Mouse (Mus musculus) forebrain, embryonic 15.5 days (tissue): ENCODE data around the gene Ubl3. TPM values are rescaled to one million over a fixed set of nuclear protein-coding genes. Genes with fewer than 3 reads are reported as not detected.

Source experiments
- ATAC-seq: fragments of 200-750 bp; cut with Nextera tagmentation; replicated peaks from 2 replicates; pipeline ENCODE4 v1.8.0; 2017; ENCODE audit warnings: mild to moderate bottlenecking, moderate TSS enrichment, moderate library complexity
- H3K27ac ChIP-seq: fragments of 300-500 bp; sonication (generic); replicated peaks from 2 replicates; pipeline ENCODE4 v1.5.1; 2015; ENCODE audit warnings: mild to moderate bottlenecking, inconsistent platforms
- H3K27me3 ChIP-seq: fragments of 300-500 bp; sonication (generic); 2 replicates; pipeline ENCODE4 v1.6.1; 2015; ENCODE audit warnings: inconsistent platforms
- H3K36me3 ChIP-seq: fragments of 300-500 bp; sonication (generic); 2 replicates; pipeline ENCODE4 v1.6.1; 2015; ENCODE audit warnings: mild to moderate bottlenecking, inconsistent platforms
- H3K4me1 ChIP-seq: fragments of 300-500 bp; sonication (generic); 2 replicates; pipeline ENCODE4 v1.6.1; 2015; ENCODE audit warnings: inconsistent platforms
- H3K4me2 ChIP-seq: fragments of 300-500 bp; sonication (generic); replicated peaks from 2 replicates; pipeline ENCODE4 v1.6.1; 2015; ENCODE audit warnings: mild to moderate bottlenecking, inconsistent platforms
- H3K4me3 ChIP-seq: fragments of 300-500 bp; sonication (generic); 2 replicates; pipeline ENCODE4 v1.5.1; 2015; ENCODE audit warnings: mild to moderate bottlenecking, inconsistent platforms
- H3K9ac ChIP-seq: fragments of 300-500 bp; sonication (generic); replicated peaks from 2 replicates; pipeline ENCODE4 v1.6.1; 2015; ENCODE audit warnings: mild to moderate bottlenecking, inconsistent platforms
- H3K9me3 ChIP-seq: fragments of 300-500 bp; sonication (generic); 2 replicates; pipeline ENCODE4 v1.6.1; 2016; ENCODE audit warnings: inconsistent platforms
- WGBS: fragments of 180-500 bp; shearing (Covaris S2); methylation state at CpG from one replicate; pipeline ENCODE4 v1.1.7; 2015; ENCODE audit warnings: mixed read lengths; 5-methylcytosine and 5-hydroxymethylcytosine counted together
- polyA plus RNA-seq: library from polyadenylated mRNA; unstranded; fragments of >200 nt; fragmentation: Nextera tagmentation; extraction: Ambion mirVana; gene quantifications from 2 replicates; pipeline ENCODE4 v1.2.1, GENCODE M21; 2015

Ubl3 gene
- polyA plus RNA-seq, 1 experiment from 2014 or later, result 91.1 TPM

DNA sequence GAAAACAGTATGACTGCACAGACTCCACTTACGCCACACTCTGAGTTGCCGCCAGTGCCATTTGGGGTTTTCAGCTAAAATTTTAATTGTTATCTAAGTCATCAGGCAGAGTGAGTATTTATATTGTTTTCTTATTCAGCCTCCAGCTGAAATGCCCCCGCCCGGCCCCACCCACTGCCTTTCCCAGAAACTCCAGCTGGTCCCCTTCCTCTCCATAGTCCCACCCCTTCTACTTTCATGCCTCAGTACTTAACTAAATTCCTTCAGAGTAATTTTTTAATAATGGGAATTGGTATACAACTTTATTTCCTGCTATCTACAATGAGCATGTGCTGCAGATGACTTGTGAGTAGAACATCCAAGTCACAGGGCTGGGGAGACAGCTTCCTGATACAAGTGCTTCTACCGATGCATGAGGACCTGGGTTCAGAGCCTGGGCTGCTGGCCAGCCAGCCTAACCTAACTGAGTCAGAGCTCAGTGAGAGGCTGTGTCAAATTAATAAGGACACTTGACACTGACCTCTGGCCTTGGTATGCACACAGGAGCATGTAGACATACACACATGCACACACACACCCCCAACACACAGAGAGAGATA is 40.4 kb downstream of the Ubl3 start:
- WGBS, result 84% methylated on average over 5 of the region's 5 CpGs
- ATAC-seq, result no peak
- no peak overlapping the region for H3K4me2 ChIP-seq
- H3K9me3 ChIP-seq, result no peaks in the 10 kb centered on the region
- no peaks in the 10 kb centered on the region for H3K27me3 ChIP-seq
- no peak overlapping the region for H3K27ac ChIP-seq
- H3K9ac ChIP-seq, result no peak overlapping the region
- H3K4me1 ChIP-seq, result no peaks in the 10 kb centered on the region
- H3K36me3 ChIP-seq, result peaks cover 17% of the 10 kb centered on the region
- no peak overlapping the region for H3K4me3 ChIP-seq

- H3K4me3 ChIP-seq, result no peak overlapping the region
- H3K9me3 ChIP-seq, result no peaks in the 10 kb centered on the region
- no peak overlapping the region for H3K9ac ChIP-seq
- no peak overlapping the region for H3K27ac ChIP-seq
- 90% methylated on average over 2 of the region's 2 CpGs for WGBS
- ATAC-seq, result no peak
- peaks cover 29% of the 10 kb centered on the region for H3K36me3 ChIP-seq
- H3K4me1 ChIP-seq, result no peaks in the 10 kb centered on the region
- no peaks in the 10 kb centered on the region for H3K27me3 ChIP-seq
- no peak overlapping the region for H3K4me2 ChIP-seq
Observed at GRCm38 (mm10) chr5:148510265-148510664, 42.3 kb downstream of the Ubl3 start.

DNA sequence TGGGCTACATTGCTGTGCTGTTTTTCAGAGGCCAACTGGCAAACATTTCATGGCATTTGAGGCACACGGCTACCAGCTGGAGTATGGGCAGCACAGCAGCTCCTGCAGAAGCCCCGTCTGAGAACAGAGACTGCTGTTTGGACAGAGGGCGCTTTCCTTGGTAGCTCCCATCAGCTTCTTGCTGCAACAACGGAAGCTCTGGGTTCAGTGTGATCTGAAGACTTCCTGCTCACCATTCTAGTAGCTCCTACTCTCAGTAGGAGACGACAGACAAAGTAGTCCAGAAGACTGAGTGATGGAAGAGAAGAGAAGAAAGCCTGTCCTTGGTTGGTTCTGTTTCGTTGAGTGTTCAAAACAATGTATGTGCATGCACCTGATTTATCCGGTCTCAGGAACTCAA is 42.9 kb downstream of the Ubl3 start:
- Histone ChIP-seq H3K4me2 (no peak overlapping the region), H3K9me3 (no peaks in the 10 kb centered on the region), H3K4me1 (no peaks in the 10 kb centered on the region), H3K27ac (no peak overlapping the region), H3K9ac (no peak overlapping the region), H3K4me3 (no peak overlapping the region), H3K27me3 (no peaks in the 10 kb centered on the region), H3K36me3 (peaks cover 32% of the 10 kb centered on the region)
- ATAC-seq, result no peak
- WGBS, result 83% methylated on average over 7 of the region's 7 CpGs

- no peak overlapping the region for H3K27ac ChIP-seq
Observed at GRCm38 (mm10) chr5:148508901-148509604, 43.5 kb downstream of the Ubl3 start.

DNA sequence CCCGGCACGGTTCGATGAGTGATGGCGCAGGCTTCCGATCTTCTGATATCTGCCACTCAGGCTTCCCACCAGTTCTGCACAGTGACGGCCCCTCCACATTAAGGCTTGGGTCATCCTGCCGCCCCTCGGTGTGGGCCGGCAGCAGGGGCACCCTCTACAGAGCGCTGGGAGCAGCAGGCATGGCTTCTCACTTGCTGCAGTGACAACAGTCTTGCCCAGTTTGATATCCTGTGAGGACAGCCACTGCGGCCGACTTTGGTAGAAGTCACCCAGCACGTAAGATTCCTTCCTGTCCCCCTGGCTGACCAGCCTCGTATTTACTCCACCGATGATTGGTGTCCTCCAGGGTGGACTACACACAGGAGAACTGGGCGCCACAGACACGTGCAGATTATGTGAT is 47.2 kb downstream of the Ubl3 start:
- Histone ChIP-seq H3K27ac (no peak overlapping the region), H3K27me3 (no peaks in the 10 kb centered on the region), H3K4me2 (no peak overlapping the region), H3K4me1 (no peaks in the 10 kb centered on the region), H3K4me3 (no peak overlapping the region), H3K9me3 (no peaks in the 10 kb centered on the region), H3K36me3 (peaks cover 33% of the 10 kb centered on the region), H3K9ac (no peak overlapping the region)
- 91% methylated on average over 17 of the region's 17 CpGs for WGBS
- no peak for ATAC-seq

More at GRCm38 (mm10) chr5:148508901-148509604, 43.5 kb downstream of the Ubl3 start:
- no peak overlapping the region for H3K9ac ChIP-seq
- H3K27me3 ChIP-seq, result no peaks in the 10 kb centered on the region
- H3K36me3 ChIP-seq, result peaks cover 33% of the 10 kb centered on the region
- no peaks in the 10 kb centered on the region for H3K4me1 ChIP-seq
- no peak overlapping the region for H3K4me2 ChIP-seq
- ATAC-seq, result no peak
- no peak overlapping the region for H3K4me3 ChIP-seq
- WGBS, result 87% methylated on average over 11 of the region's 11 CpGs
- H3K9me3 ChIP-seq, result no peaks in the 10 kb centered on the region

- Histone ChIP-seq H3K27ac (no peak overlapping the region), H3K4me2 (no peak overlapping the region), H3K36me3 (peaks cover 16% of the 10 kb centered on the region; the same call in 1 of the 2 replicates), H3K27me3 (no peaks in the 10 kb centered on the region), H3K4me1 (no peaks in the 10 kb centered on the region), H3K4me3 (no peak overlapping the region), H3K9ac (no peak overlapping the region), H3K9me3 (no peaks in the 10 kb centered on the region)
- 95% methylated on average over 6 of the region's 6 CpGs for WGBS
- ATAC-seq, result no peak
Observed at GRCm38 (mm10) chr5:148502237-148502636, 50.4 kb downstream of the Ubl3 start.

- no peaks in the 10 kb centered on the region for H3K27me3 ChIP-seq
- 95% methylated on average over 6 of the region's 6 CpGs for WGBS
- no peak overlapping the region for H3K27ac ChIP-seq
- no peaks in the 10 kb centered on the region for H3K4me1 ChIP-seq
- no peaks in the 10 kb centered on the region for H3K9me3 ChIP-seq
- no peak overlapping the region for H3K9ac ChIP-seq
- ATAC-seq, result no peak
- no peak overlapping the region for H3K4me3 ChIP-seq
- peaks cover 14% of the 10 kb centered on the region; the same call in 1 of the 2 replicates for H3K36me3 ChIP-seq
- H3K4me2 ChIP-seq, result no peak overlapping the region
Observed at GRCm38 (mm10) chr5:148501228-148501957, 51.2 kb downstream of the Ubl3 start.

DNA sequence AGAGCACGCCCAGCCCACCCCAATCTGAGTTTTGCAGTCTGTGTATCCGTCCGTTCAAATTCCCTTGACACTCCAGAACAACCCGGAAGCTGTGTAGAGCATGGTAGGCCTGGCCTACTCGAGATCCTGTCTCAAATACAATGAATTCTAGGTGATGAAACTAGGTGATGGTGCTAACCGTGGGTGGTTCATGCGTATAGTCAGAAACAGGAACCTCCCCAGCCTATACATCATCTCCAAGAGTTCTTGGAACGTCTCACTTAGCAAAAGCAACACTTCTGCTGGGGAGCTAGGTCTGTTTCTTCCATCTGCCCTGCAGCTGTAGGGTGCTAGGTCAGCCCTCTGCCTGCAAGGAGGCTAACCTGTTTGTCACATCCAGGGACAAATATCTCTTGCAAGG is 52.1 kb downstream of the Ubl3 start:
- H3K9ac ChIP-seq, result no peak overlapping the region
- H3K4me3 ChIP-seq, result no peak overlapping the region
- no peaks in the 10 kb centered on the region for H3K27me3 ChIP-seq
- no peak overlapping the region for H3K4me2 ChIP-seq
- H3K36me3 ChIP-seq, result peaks cover 6% of the 10 kb centered on the region; the same call in 1 of the 2 replicates
- no peaks in the 10 kb centered on the region for H3K4me1 ChIP-seq
- no peak for ATAC-seq
- no peaks in the 10 kb centered on the region for H3K9me3 ChIP-seq
- WGBS, result 94% methylated on average over 8 of the region's 8 CpGs
- H3K27ac ChIP-seq, result no peak overlapping the region

DNA sequence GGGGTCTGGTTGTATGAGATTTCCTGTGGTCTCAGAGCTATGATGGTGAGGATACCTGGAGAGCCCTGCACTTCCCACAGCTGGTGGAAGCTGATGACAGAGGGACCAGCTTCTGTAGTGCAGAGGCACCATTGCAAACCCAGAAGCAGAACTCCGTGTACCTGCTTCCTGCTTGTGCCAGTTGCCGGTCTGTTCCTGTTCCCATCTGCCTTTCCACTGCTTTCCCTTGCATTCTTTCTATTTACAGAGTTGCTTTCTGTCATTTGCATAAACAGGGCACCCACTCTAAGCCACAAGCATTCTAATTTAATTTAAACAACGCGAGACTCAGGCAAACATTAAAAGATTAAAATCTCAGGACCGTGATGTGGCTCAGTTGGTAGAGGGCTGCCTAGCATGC is 53.0 kb downstream of the Ubl3 start:
- 71% methylated on average over 5 of the region's 5 CpGs for WGBS
- H3K4me1 ChIP-seq, result no peaks in the 10 kb centered on the region
- no peak for ATAC-seq
- H3K27me3 ChIP-seq, result no peaks in the 10 kb centered on the region
- no peak overlapping the region for H3K27ac ChIP-seq
- H3K9me3 ChIP-seq, result no peaks in the 10 kb centered on the region
- H3K36me3 ChIP-seq, result 0 out of 2 replicates have a peak, but pooled peaks cover under 1% of the 10 kb centered on the region
- H3K4me2 ChIP-seq, result no peak overlapping the region
- no peak overlapping the region for H3K9ac ChIP-seq
- H3K4me3 ChIP-seq, result no peak overlapping the region

DNA sequence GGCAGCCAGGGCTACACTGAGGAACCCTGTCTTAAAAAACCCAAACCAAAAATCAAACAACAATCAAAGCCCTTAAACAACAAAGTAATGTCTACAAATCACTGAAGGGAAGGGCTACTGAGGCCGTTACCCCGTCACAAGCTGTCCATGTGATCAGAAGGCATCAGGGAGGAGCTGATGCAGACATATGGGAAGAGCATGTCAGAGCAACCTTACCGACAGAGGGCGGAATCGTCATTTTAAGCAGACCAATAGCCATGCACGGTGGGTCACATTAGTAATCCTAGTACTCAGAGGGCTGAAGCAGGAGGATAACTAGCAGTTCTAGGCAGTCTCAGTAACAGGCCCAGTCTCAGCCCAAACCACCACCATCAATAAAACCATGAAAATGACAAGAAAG is 56.6 kb downstream of the Ubl3 start:
- 92% methylated on average over 6 of the region's 6 CpGs for WGBS
- no peak for ATAC-seq
- H3K27me3 ChIP-seq, result no peaks in the 10 kb centered on the region

DNA sequence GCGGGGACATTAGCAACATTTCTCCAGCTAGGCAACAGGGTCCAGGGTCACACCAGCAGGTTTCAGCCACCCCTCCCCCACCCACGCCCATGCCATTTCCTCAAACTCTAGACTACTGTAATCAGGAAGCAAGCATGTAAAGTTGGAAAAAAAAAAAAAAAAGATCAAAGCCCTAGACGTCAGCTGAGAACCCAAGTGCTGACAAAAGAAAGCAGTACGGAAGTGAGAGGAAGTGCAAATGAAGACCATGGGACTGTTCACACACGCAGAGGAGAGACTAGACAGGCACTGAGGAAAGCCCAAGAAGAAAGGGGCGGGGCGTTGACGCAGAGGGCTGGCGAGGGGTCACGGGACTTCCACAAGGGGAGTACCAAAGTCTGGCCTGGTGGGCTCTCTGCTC is 57.4 kb downstream of the Ubl3 start:
- 67% methylated on average over 10 of the region's 10 CpGs for WGBS
- peaks cover 3% of the 10 kb centered on the region; the same call in 1 of the 2 replicates for H3K4me1 ChIP-seq
- no peak overlapping the region for H3K4me3 ChIP-seq
- no peak for ATAC-seq
- no peak overlapping the region for H3K27ac ChIP-seq
- H3K36me3 ChIP-seq, result no peaks in the 10 kb centered on the region
- no peak overlapping the region for H3K4me2 ChIP-seq
- H3K27me3 ChIP-seq, result no peaks in the 10 kb centered on the region
- no peak overlapping the region for H3K9ac ChIP-seq
- no peaks in the 10 kb centered on the region for H3K9me3 ChIP-seq

More for the DNA sequence above, 56.6 kb downstream of the Ubl3 start:
- H3K9ac ChIP-seq, result no peak overlapping the region
- no peaks in the 10 kb centered on the region for H3K36me3 ChIP-seq
- H3K4me1 ChIP-seq, result no peaks in the 10 kb centered on the region
- H3K4me2 ChIP-seq, result no peak overlapping the region
- H3K27ac ChIP-seq, result no peak overlapping the region
- H3K9me3 ChIP-seq, result no peaks in the 10 kb centered on the region
- H3K4me3 ChIP-seq, result no peak overlapping the region

DNA sequence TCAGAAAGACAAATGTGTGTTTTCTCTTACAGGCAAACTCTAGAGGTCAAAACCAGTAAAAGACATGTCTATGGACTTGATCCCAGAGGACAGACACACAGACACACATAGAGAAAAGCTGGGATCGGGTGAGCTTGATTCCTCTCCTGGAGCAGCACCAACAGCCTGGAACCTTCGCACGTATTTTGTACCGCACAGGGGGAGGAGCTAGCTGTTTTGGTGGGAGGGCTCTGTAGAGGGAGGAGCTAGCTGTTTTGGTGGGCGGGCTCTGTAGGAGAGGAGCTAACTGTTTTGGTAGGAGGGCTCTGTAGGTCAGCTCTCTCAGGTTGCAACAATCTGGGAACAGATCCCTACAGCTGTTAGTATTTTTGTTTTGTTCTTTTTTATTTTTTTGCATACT is 58.3 kb downstream of the Ubl3 start:
- Histone ChIP-seq H3K27ac (no peak overlapping the region), H3K4me1 (peaks cover 12% of the 10 kb centered on the region), H3K27me3 (no peaks in the 10 kb centered on the region), H3K36me3 (no peaks in the 10 kb centered on the region), H3K4me2 (no peak overlapping the region), H3K9ac (no peak overlapping the region), H3K4me3 (no peak overlapping the region), H3K9me3 (no peaks in the 10 kb centered on the region)
- no peak for ATAC-seq
- WGBS, result 96% methylated on average over 5 of the region's 5 CpGs
